ENCODE assay signal across 19 mouse cellular contexts in genomic region chr10:43315228-43315627, GRCm38 (mm10).
DNase-seq lines count a peak whose midpoint lies in the region; ATAC-seq and TF ChIP-seq lines count a peak whose summit lies in the region.
"Had no signal": no experiment of that assay in that cellular context is flagged by ENCODE, and none has a peak within 500 bp of the region (broad histone marks: within the 10 kb centered on the region; RNA-seq: fewer than 3 reads in every experiment).

No protein-coding gene starts in this region.

- POLR2A ChIA-PET in Patski (lab: Charles Lee): no interaction called here

- H3K27me3 ChIP-seq in intestine, postnatal 0 days (replicated peaks; ENCODE audit: control insufficient read depth, insufficient read depth, low read length): no peaks in the 10 kb centered on the region
- no peaks in the 10 kb centered on the region for H3K27me3 ChIP-seq in intestine, embryonic 16.5 days (replicated peaks; ENCODE audit: control insufficient read depth, insufficient read depth, low read length)
- H3K27me3 ChIP-seq in midbrain, postnatal 0 days (ENCODE audit: insufficient read depth, low read length): no peaks in the 10 kb centered on the region
- no peaks in the 10 kb centered on the region for H3K27me3 ChIP-seq in midbrain, embryonic 10.5 days (ENCODE audit: low read depth, poor library complexity, severe bottlenecking)
- no peaks in the 10 kb centered on the region for H3K27me3 ChIP-seq in Patski
- H3K27me3 ChIP-seq: heart, embryonic 13.5 days; hindbrain, embryonic 15.5 days; limb, embryonic 13.5 days had no signal

- no peak for ATAC-seq in intestine, postnatal 0 days
- no peak for ATAC-seq in intestine, embryonic 16.5 days
- ATAC-seq in midbrain, postnatal 0 days (ENCODE audit: low FRiP score): no peak
- no peak for ATAC-seq in Patski

- H3K36me3 ChIP-seq in intestine, postnatal 0 days (ENCODE audit: control insufficient read depth, insufficient read depth): no peaks in the 10 kb centered on the region; the same call in 1 of the 2 replicates
- H3K36me3 ChIP-seq in intestine, embryonic 16.5 days (ENCODE audit: control insufficient read depth, insufficient read depth, low read length): no peaks in the 10 kb centered on the region
- H3K36me3 ChIP-seq in midbrain, postnatal 0 days (ENCODE audit: insufficient read depth, low read length): no peaks in the 10 kb centered on the region
- H3K36me3 ChIP-seq in midbrain, embryonic 10.5 days: no peaks in the 10 kb centered on the region
- H3K36me3 ChIP-seq: embryonic facial prominence, embryonic 10.5 days; heart, embryonic 13.5 days; hindbrain, embryonic 15.5 days; limb, embryonic 13.5 days had no signal

- no peak overlapping the region for H3K4me3 ChIP-seq in intestine, postnatal 0 days (ENCODE audit: low read depth, low read length)
- no peak overlapping the region for H3K4me3 ChIP-seq in intestine, embryonic 16.5 days (ENCODE audit: low read length)
- H3K4me3 ChIP-seq in midbrain, postnatal 0 days (ENCODE audit: low read depth, low read length): no peak overlapping the region
- no peak overlapping the region for H3K4me3 ChIP-seq in midbrain, embryonic 10.5 days
- H3K4me3 ChIP-seq: embryonic facial prominence, embryonic 10.5 days; gastrocnemius, adult 2 months; heart, embryonic 13.5 days; hindbrain, embryonic 15.5 days; limb, embryonic 13.5 days had no signal

- H3K9ac ChIP-seq in intestine, postnatal 0 days (ENCODE audit: low read depth, low read length): no peak overlapping the region
- no peak overlapping the region for H3K9ac ChIP-seq in intestine, embryonic 16.5 days (ENCODE audit: low read depth, low read length)
- no peak overlapping the region for H3K9ac ChIP-seq in midbrain, postnatal 0 days (replicated peaks; ENCODE audit: low read length, poor library complexity, severe bottlenecking)
- H3K9ac ChIP-seq: heart, embryonic 13.5 days; hindbrain, embryonic 15.5 days; limb, embryonic 13.5 days had no signal

- peaks cover 19% of the 10 kb centered on the region for H3K4me1 ChIP-seq in intestine, postnatal 0 days (replicated peaks; ENCODE audit: control insufficient read depth, insufficient read depth, low read length)
- H3K4me1 ChIP-seq in intestine, embryonic 16.5 days (ENCODE audit: control insufficient read depth, insufficient read depth, low read length): peaks cover 16% of the 10 kb centered on the region
- H3K4me1 ChIP-seq in midbrain, postnatal 0 days (ENCODE audit: insufficient read depth, low read length): no peaks in the 10 kb centered on the region; the same call in 1 of the 2 replicates
- no peaks in the 10 kb centered on the region for H3K4me1 ChIP-seq in midbrain, embryonic 10.5 days
- H3K4me1 ChIP-seq: embryonic facial prominence, embryonic 10.5 days had no signal

- CTCF ChIA-PET in Patski (lab: Charles Lee): interaction anchor here (1.3 kb wide), 1 partner anchor 90 kb away, joined by 3 read pairs; no protein-coding TSS in a partner anchor

- DNase-seq in midbrain, postnatal 0 days (ENCODE audit: low spot score): no peak
- no peak for DNase-seq in midbrain, embryonic 10.5 days (ENCODE audit: low spot score)
- no peak for DNase-seq in Patski (ENCODE audit: low read depth, low spot score)
- DNase-seq in testis, postnatal 14 days (ENCODE audit: low spot score): no peak
- DNase-seq in adrenal gland, postnatal 4 days (ENCODE audit: low spot score in 2 of 2): no peak
- no peak for DNase-seq in cerebellum, postnatal 10 days
- DNase-seq: adrenal gland, postnatal 14 days; cerebellum, adult 8-10 months; gastrocnemius, adult 2 months; heart, postnatal 36 days; lung, adult 2 months; lung, postnatal 4 days; thymus, postnatal 14 days had no signal

- no peak overlapping the region for H3K27ac ChIP-seq in intestine, postnatal 0 days (ENCODE audit: low read depth, low read length)
- no peak overlapping the region for H3K27ac ChIP-seq in intestine, embryonic 16.5 days (ENCODE audit: low read length)
- no peak overlapping the region for H3K27ac ChIP-seq in midbrain, postnatal 0 days (ENCODE audit: low read depth, low read length)
- no peak overlapping the region for H3K27ac ChIP-seq in midbrain, embryonic 10.5 days (replicated peaks)
- H3K27ac ChIP-seq: embryonic facial prominence, embryonic 10.5 days; gastrocnemius, adult 2 months; heart, embryonic 13.5 days; hindbrain, embryonic 15.5 days; limb, embryonic 13.5 days had no signal

- H3K9me3 ChIP-seq in intestine, postnatal 0 days (ENCODE audit: control insufficient read depth): no peaks in the 10 kb centered on the region
- no peaks in the 10 kb centered on the region for H3K9me3 ChIP-seq in intestine, embryonic 16.5 days (ENCODE audit: control insufficient read depth, low read length)
- no peaks in the 10 kb centered on the region for H3K9me3 ChIP-seq in midbrain, postnatal 0 days (ENCODE audit: low read length)
- no peaks in the 10 kb centered on the region for H3K9me3 ChIP-seq in midbrain, embryonic 10.5 days (replicated peaks)
- H3K9me3 ChIP-seq: embryonic facial prominence, embryonic 10.5 days; heart, embryonic 13.5 days; hindbrain, embryonic 15.5 days; limb, embryonic 13.5 days had no signal

- 0 out of 2 replicates have a peak, but pooled peaks have one; percentile 28 for TF ChIP-seq CTCF in intestine, postnatal 0 days (IDR thresholded peaks at IDR 0.05; ENCODE audit: low read depth)
- peak; percentile 41 for TF ChIP-seq CTCF in midbrain, postnatal 0 days (IDR thresholded peaks at IDR 0.05)
- peak; percentile 49 for TF ChIP-seq CTCF in Patski (IDR thresholded peaks at IDR 0.05)

- in situ Hi-C loops in Patski (cut with MboI; ENCODE audit: low pct_unique_long_range_greater_than_20kb): no loop called here

- H3K4me2 ChIP-seq in intestine, postnatal 0 days (replicated peaks; ENCODE audit: low read depth): no peak overlapping the region
- H3K4me2 ChIP-seq in intestine, embryonic 16.5 days (ENCODE audit: low read depth, low read length): no peak overlapping the region
- no peak overlapping the region for H3K4me2 ChIP-seq in midbrain, postnatal 0 days (ENCODE audit: low read depth, low read length, poor library complexity, severe bottlenecking)
- H3K4me2 ChIP-seq: heart, embryonic 13.5 days; hindbrain, embryonic 15.5 days; limb, embryonic 13.5 days had no signal
